Mouse (Mus musculus): ENCODE data around the gene Slc35g3. TPM values are rescaled to one million over a fixed set of nuclear protein-coding genes. Genes with fewer than 3 reads are reported as not detected.

Gene Slc35g3
- not detected in 2 replicates for total RNA-seq (2021)
- long read RNA-seq, result 0 reads

- DNase-seq, result no peak
Measured at GRCm38 (mm10) chr11:69761868-69762267, at the start of gene Slc35g3. Gene Slc35g3 (minus strand): TSS chr11:69761968.

GRCm38 (mm10) chr11:69810280-69810679, 48.5 kb upstream of the Slc35g3 start:
- no peak for DNase-seq

- no peak for DNase-seq
Measured at GRCm38 (mm10) chr11:69807641-69808040, 45.9 kb upstream of the Slc35g3 start.

- no peak for DNase-seq
Measured at GRCm38 (mm10) chr11:69806378-69806777, 44.6 kb upstream of the Slc35g3 start.

- DNase-seq, result no peak
Measured at GRCm38 (mm10) chr11:69804972-69805909, 43.5 kb upstream of the Slc35g3 start, which contains the start of gene Tmem102. Gene Tmem102 (minus strand): TSS chr11:69805624.

- DNase-seq, result no peak
Measured at GRCm38 (mm10) chr11:69804652-69804940, 42.8 kb upstream of the Slc35g3 start.

- DNase-seq, result peak; percentile 83
Measured at GRCm38 (mm10) chr11:69803786-69804651, 42.3 kb upstream of the Slc35g3 start.

- no peak for DNase-seq
Measured at GRCm38 (mm10) chr11:69803328-69803727, 41.6 kb upstream of the Slc35g3 start.

- peak; percentile 94 for DNase-seq
Measured at GRCm38 (mm10) chr11:69802648-69803105, 40.9 kb upstream of the Slc35g3 start.

- DNase-seq, result no peak
Measured at GRCm38 (mm10) chr11:69801379-69801977, 39.7 kb upstream of the Slc35g3 start, which contains the start of gene Fgf11. Gene Fgf11 (minus strand): TSS chr11:69801857.

GRCm38 (mm10) chr11:69800392-69801197, 38.8 kb upstream of the Slc35g3 start:
- DNase-seq, result peak; percentile 67

GRCm38 (mm10) chr11:69800138-69800391, 38.3 kb upstream of the Slc35g3 start:
- DNase-seq, result peak; percentile 41

GRCm38 (mm10) chr11:69799394-69800137, 37.8 kb upstream of the Slc35g3 start:
- DNase-seq, result no peak

GRCm38 (mm10) chr11:69797924-69798323, 36.2 kb upstream of the Slc35g3 start:
- no peak for DNase-seq

GRCm38 (mm10) chr11:69795983-69796435, 34.2 kb upstream of the Slc35g3 start:
- no peak for DNase-seq

GRCm38 (mm10) chr11:69795168-69795982, 33.6 kb upstream of the Slc35g3 start, which contains the start of gene Chrnb1:
Gene Chrnb1 (minus strand): TSS chr11:69795943.
- peak; percentile 93 for DNase-seq

GRCm38 (mm10) chr11:69793429-69793828, 31.7 kb upstream of the Slc35g3 start:
- DNase-seq, result no peak

GRCm38 (mm10) chr11:69791420-69791819, 29.7 kb upstream of the Slc35g3 start:
- no peak for DNase-seq

GRCm38 (mm10) chr11:69789431-69789830, 27.7 kb upstream of the Slc35g3 start:
- no peak for DNase-seq

GRCm38 (mm10) chr11:69787306-69787705, 25.5 kb upstream of the Slc35g3 start:
- DNase-seq, result no peak

Measured in adrenal gland, postnatal 25 days (tissue).